ENCODE assay signal across 29 mouse cellular contexts in genomic region chr11:105485412-105485811, GRCm38 (mm10). TPM values are rescaled to one million over a fixed set of nuclear protein-coding genes. Genes with fewer than 3 reads are reported as not detected.
A peak's percentile ranks its signal among the peaks of the same experiment; 100 is the strongest.
DNase-seq lines count a peak whose midpoint lies in the region; ATAC-seq and TF ChIP-seq lines count a peak whose summit lies in the region.
"Had no signal": no experiment of that assay in that cellular context is flagged by ENCODE, and none has a peak within 500 bp of the region (broad histone marks: within the 10 kb centered on the region; RNA-seq: fewer than 3 reads in every experiment).

No protein-coding gene starts in this region.

- H3K79me2 ChIP-seq in CH12.LX (replicated peaks; ENCODE audit: control insufficient read depth, extremely low read depth, insufficient read depth, poor library complexity, severe bottlenecking) = no peaks in the 10 kb centered on the region

- no peak for ATAC-seq in heart, embryonic 12.5 days (ENCODE audit: insufficient number of reproducible peaks, low FRiP score)
- no peak for ATAC-seq in forebrain, embryonic 11.5 days (replicated peaks; ENCODE audit: low FRiP score)
- ATAC-seq: activated CD4-positive, CD25-positive, alpha-beta regulatory T cell, adult 4 months; CD4-positive, CD25-positive, alpha-beta regulatory T cell, adult 4 months; forebrain, embryonic 14.5 days; forebrain, postnatal 0 days; hindbrain, embryonic 16.5 days; intestine, embryonic 15.5 days had no signal

- TF ChIP-seq CTCF in kidney, adult 2 months (conservative IDR thresholded peaks at IDR 0.05; ENCODE audit: insufficient read depth, insufficient read length, low read depth, low read length) = no peak
- no peak for TF ChIP-seq CTCF in CH12.LX (conservative IDR thresholded peaks at IDR 0.05 in 1 of 2, IDR thresholded peaks at IDR 0.05 in 1 of 2; ENCODE audit: low read depth in 2 of 2, low read length in 2 of 2)

- 85% methylated on average over 6 of the region's 6 CpGs for WGBS in heart, embryonic 12.5 days
- WGBS in kidney, adult 2 months = 61% methylated on average over 6 of the region's 6 CpGs
- WGBS in forebrain, embryonic 11.5 days = 83% methylated on average over 6 of the region's 6 CpGs

- in situ Hi-C loops in CH12.LX (cut with MboI; ENCODE audit: low pct_ligation_motif_present, low pct_unique_long_range_greater_than_20kb, low sequenced_read_pairs) = no loop called here

- DNase-seq in heart, adult 11 months = peak; percentile 51
- peak; percentile 16 for DNase-seq in kidney, adult 2 months
- DNase-seq in kidney, adult 18-20 months = no peak
- DNase-seq in CH12.LX (ENCODE audit: extremely low read depth) = no peak
- DNase-seq in brain, adult 2 months (ENCODE audit: low read depth, low spot score) = peak; percentile 69
- no peak for DNase-seq in cerebellum, postnatal 14 days
- no peak for DNase-seq in forebrain, embryonic 11.5 days (ENCODE audit: low spot score)
- DNase-seq: adrenal gland, adult 8-10 months; adrenal gland, postnatal 25 days; cerebellum, adult 2 months; cerebellum, adult 9-11 months; cerebellum, postnatal 36 days; embryo, embryonic 11 days; forebrain, postnatal 0 days; gastrocnemius, postnatal 25 days; kidney, adult 11 months had no signal

- H3K4me1 ChIP-seq in heart, embryonic 12.5 days (replicated peaks) = peaks cover 5% of the 10 kb centered on the region; the same call in 1 of the 2 replicates
- H3K4me1 ChIP-seq in kidney, adult 2 months (ENCODE audit: control insufficient read depth, insufficient read depth, low read length) = no peaks in the 10 kb centered on the region
- H3K4me1 ChIP-seq in CH12.LX (ENCODE audit: control insufficient read depth in 1 of 2, insufficient read depth in 2 of 2) = peaks cover 2 to 28% of the 10 kb centered on the region in 2 experiments; a peak in 3 of 4 replicates
- H3K4me1 ChIP-seq in forebrain, embryonic 11.5 days (replicated peaks; ENCODE audit: control insufficient read depth, insufficient read depth, low read length) = no peaks in the 10 kb centered on the region
- H3K4me1 ChIP-seq: hindbrain, embryonic 13.5 days; intestine, embryonic 15.5 days had no signal

- no peak for TF ChIP-seq POLR2A in kidney, adult 2 months (IDR thresholded peaks at IDR 0.05; ENCODE audit: low read depth, low read length)
- no peak for TF ChIP-seq POLR2A in CH12.LX (IDR thresholded peaks at IDR 0.05; ENCODE audit: low read depth, low read length)

- no peak overlapping the region for H3K9ac ChIP-seq in heart, embryonic 12.5 days
- peak overlapping the region; percentile 13; the same call in 1 of the 2 replicates for H3K9ac ChIP-seq in CH12.LX (ENCODE audit: insufficient read depth, low read depth)
- H3K9ac ChIP-seq in forebrain, embryonic 11.5 days (ENCODE audit: low read length) = no peak overlapping the region
- H3K9ac ChIP-seq: forebrain, postnatal 0 days; hindbrain, embryonic 13.5 days; intestine, embryonic 15.5 days had no signal

- no peak for TF ChIP-seq EP300 in CH12.LX (IDR thresholded peaks at IDR 0.05; ENCODE audit: low read length)

- no peaks in the 10 kb centered on the region for H3K27me3 ChIP-seq in heart, embryonic 12.5 days (replicated peaks)
- no peaks in the 10 kb centered on the region for H3K27me3 ChIP-seq in kidney, adult 2 months (replicated peaks; ENCODE audit: control insufficient read depth, insufficient read depth, low read length)
- H3K27me3 ChIP-seq in CH12.LX (replicated peaks) = no peaks in the 10 kb centered on the region
- no peaks in the 10 kb centered on the region for H3K27me3 ChIP-seq in forebrain, embryonic 11.5 days (ENCODE audit: control insufficient read depth, insufficient read depth, low read length)
- H3K27me3 ChIP-seq: hindbrain, embryonic 13.5 days; intestine, embryonic 15.5 days had no signal

- H3K4me2 ChIP-seq in heart, embryonic 12.5 days = no peak overlapping the region
- peak overlapping the region; percentile 77 for H3K4me2 ChIP-seq in CH12.LX (ENCODE audit: insufficient read depth, low read depth, poor library complexity, severe bottlenecking)
- H3K4me2 ChIP-seq in forebrain, embryonic 11.5 days (ENCODE audit: low read depth, low read length, severe bottlenecking) = no peak overlapping the region
- H3K4me2 ChIP-seq: hindbrain, embryonic 13.5 days; intestine, embryonic 15.5 days had no signal

- TF ChIP-seq RAD21 in CH12.LX (IDR thresholded peaks at IDR 0.05; ENCODE audit: low read depth, low read length) = no peak

- H3K9me3 ChIP-seq in heart, embryonic 12.5 days (replicated peaks) = no peaks in the 10 kb centered on the region
- no peaks in the 10 kb centered on the region for H3K9me3 ChIP-seq in CH12.LX (replicated peaks; ENCODE audit: low read length)
- no peaks in the 10 kb centered on the region for H3K9me3 ChIP-seq in forebrain, embryonic 11.5 days (ENCODE audit: control insufficient read depth, low read length)
- H3K9me3 ChIP-seq: forebrain, embryonic 10.5 days; hindbrain, embryonic 10.5 days; hindbrain, embryonic 13.5 days; intestine, embryonic 15.5 days had no signal

- dilution Hi-C loops in CH12.LX (cut with MboI; ENCODE audit: extremely low pct_ligation_motif_present, extremely low pct_unique_long_range_greater_than_20kb, low sequenced_read_pairs) = no loop called here

- H3K4me3 ChIP-seq in heart, embryonic 12.5 days = no peak overlapping the region
- H3K4me3 ChIP-seq in kidney, adult 2 months (ENCODE audit: insufficient read depth, low read depth, low read length) = no peak overlapping the region
- H3K4me3 ChIP-seq in CH12.LX (replicated peaks in 1 of 3; ENCODE audit: low read depth in 2 of 3, low read length in 2 of 3, poor library complexity in 1 of 3) = no peak overlapping the region
- no peak overlapping the region for H3K4me3 ChIP-seq in forebrain, embryonic 11.5 days (ENCODE audit: low read depth, low read length)
- H3K4me3 ChIP-seq: forebrain, embryonic 10.5 days; hindbrain, embryonic 10.5 days; hindbrain, embryonic 13.5 days; intestine, embryonic 15.5 days had no signal

- no peaks in the 10 kb centered on the region for H3K36me3 ChIP-seq in heart, embryonic 12.5 days
- no peaks in the 10 kb centered on the region for H3K36me3 ChIP-seq in kidney, adult 2 months (ENCODE audit: control insufficient read depth, insufficient read depth, low read length)
- no peaks in the 10 kb centered on the region for H3K36me3 ChIP-seq in CH12.LX (replicated peaks in 1 of 2; ENCODE audit: control insufficient read depth in 1 of 2, insufficient read depth in 1 of 2, low read length in 1 of 2)
- no peaks in the 10 kb centered on the region for H3K36me3 ChIP-seq in forebrain, embryonic 11.5 days (ENCODE audit: control insufficient read depth, insufficient read depth, low read length)
- H3K36me3 ChIP-seq: forebrain, embryonic 10.5 days; hindbrain, embryonic 10.5 days; hindbrain, embryonic 13.5 days; intestine, embryonic 15.5 days had no signal

- H3K27ac ChIP-seq in heart, embryonic 12.5 days (ENCODE audit: poor library complexity, severe bottlenecking) = no peak overlapping the region
- H3K27ac ChIP-seq in kidney, adult 2 months (ENCODE audit: insufficient read depth, low read depth, low read length) = no peak overlapping the region
- no peak overlapping the region for H3K27ac ChIP-seq in CH12.LX (ENCODE audit: insufficient read depth, low read depth)
- no peak overlapping the region for H3K27ac ChIP-seq in forebrain, embryonic 11.5 days (ENCODE audit: low read depth, low read length)
- H3K27ac ChIP-seq: forebrain, embryonic 10.5 days; hindbrain, embryonic 10.5 days; hindbrain, embryonic 13.5 days; intestine, embryonic 15.5 days had no signal

TF ChIP-seq in CH12.LX, 34 proteins besides CTCF, POLR2A, EP300 and RAD21:
- TF ChIP-seq IRF4 (IDR thresholded peaks at IDR 0.05; ENCODE audit: low read depth, low read length) = no peak
- TF ChIP-seq ZNF384 (IDR thresholded peaks at IDR 0.05; ENCODE audit: low read depth, low read length) = no peak
- TF ChIP-seq JUND (conservative IDR thresholded peaks at IDR 0.05; ENCODE audit: low read depth, low read length) = no peak
- no peak for TF ChIP-seq UBTF (IDR thresholded peaks at IDR 0.05; ENCODE audit: low read depth, low read length)
- TF ChIP-seq CHD2 (IDR thresholded peaks at IDR 0.05; ENCODE audit: low read length) = no peak
- TF ChIP-seq MEF2A (IDR thresholded peaks at IDR 0.05; ENCODE audit: borderline replicate concordance, low read depth, low read length) = no peak
- TF ChIP-seq SMC3 (IDR thresholded peaks at IDR 0.05; ENCODE audit: low read depth, low read length) = no peak
- TF ChIP-seq ZMIZ1 (IDR thresholded peaks at IDR 0.05; ENCODE audit: low read depth, low read length) = no peak
- no peak for TF ChIP-seq PAX5 (IDR thresholded peaks at IDR 0.05; ENCODE audit: low read length)
- no peak for TF ChIP-seq MYC (IDR thresholded peaks at IDR 0.05; ENCODE audit: low read depth, low read length)
- no peak for TF ChIP-seq JUN (IDR thresholded peaks at IDR 0.05; ENCODE audit: insufficient read depth, low read depth, low read length)
- no peak for TF ChIP-seq BHLHE40 (IDR thresholded peaks at IDR 0.05; ENCODE audit: low read depth, low read length)
- no peak for TF ChIP-seq USF1 (IDR thresholded peaks at IDR 0.05; ENCODE audit: low read depth, low read length)
- no peak for TF ChIP-seq MAX (IDR thresholded peaks at IDR 0.05; ENCODE audit: low read length)

RNA-seq across cellular contexts. Expression of gene March10, which starts 28.9 kb away (rescaled TPM):
- polyA plus RNA-seq in heart, embryonic 12.5 days (2016; fragmentation: Nextera tagmentation; extraction: Ambion mirVana) = 0.57 TPM in 1 of 2 replicates, not detected in the other
- 1.5 and 1.8 TPM in 2 replicates for polyA plus RNA-seq in kidney, adult 2 months (2012; rRNA removed)
- not detected in 2 replicates for total RNA-seq in CH12.LX (2012; rRNA removed)
- total RNA-seq in CH12.LX (2014; rRNA removed) = not detected in 2 replicates
- not detected in 2 replicates for polyA plus RNA-seq in CH12.LX (2012; ENCODE audit: insufficient read length, low read depth)
- polyA plus RNA-seq in forebrain, embryonic 11.5 days (2014; fragmentation: Nextera tagmentation; extraction: Ambion mirVana) = 0.55 TPM in 1 of 2 replicates, not detected in the other
- total RNA-seq: adrenal gland, adult 8-10 months; adrenal gland, postnatal 25 days; gastrocnemius, adult 18-20 months; gastrocnemius, postnatal 25 days; heart, adult 8-10 months; heart, postnatal 25 days had no signal
- polyA plus RNA-seq: activated CD4-positive, CD25-positive, alpha-beta regulatory T cell, adult 4 months; CD4-positive, CD25-positive, alpha-beta regulatory T cell, adult 4 months; heart, postnatal 0 days; intestine, embryonic 15.5 days had no signal

Comparison
In these comparisons a context has a peak if more than half of its experiments do, and no peak if none do; other contexts are left out.
1. DNase-seq: peak in heart, adult 11 months (single experiment), kidney, adult 2 months (single experiment) and brain, adult 2 months (single experiment); none in kidney, adult 18-20 months (single experiment), CH12.LX (single experiment), cerebellum, postnatal 14 days (0 of 2) and forebrain, embryonic 11.5 days (single experiment).